Mouse (Mus musculus) erythroblast, adult 5-6 weeks (primary cell): ENCODE data around the gene Tie1. TPM values are rescaled to one million over a fixed set of nuclear protein-coding genes. Genes with fewer than 3 reads are reported as not detected.

Experiments
- ATAC-seq: replicated peaks from 2 replicates; pipeline ENCODE4 v1.8.0; 2016; ENCODE audit warnings: moderate number of reproducible peaks, mild to moderate bottlenecking, moderate TSS enrichment, inconsistent platforms; ENCODE audit not compliant: poor library complexity, low FRiP score, severe bottlenecking
- total RNA-seq, 2 experiments: library from RNA; stranded (forward) in 1 of 2; stranded (reverse) in 1 of 2; fragments of 150-400 nt in 1 of 2; fragments of 200-764, 138-1000 nt in 1 of 2; gene quantifications; 2 replicates each; pipeline versions ENCODE4 v1.2.3 to v1.2.4; 2015 to 2017; ENCODE audit warnings: low replicate concordance in 2 of 2

The Tie1 gene
- total RNA-seq, 2 experiments from 2014 or later, result 0.85 TPM; not detected in 1

DNA sequence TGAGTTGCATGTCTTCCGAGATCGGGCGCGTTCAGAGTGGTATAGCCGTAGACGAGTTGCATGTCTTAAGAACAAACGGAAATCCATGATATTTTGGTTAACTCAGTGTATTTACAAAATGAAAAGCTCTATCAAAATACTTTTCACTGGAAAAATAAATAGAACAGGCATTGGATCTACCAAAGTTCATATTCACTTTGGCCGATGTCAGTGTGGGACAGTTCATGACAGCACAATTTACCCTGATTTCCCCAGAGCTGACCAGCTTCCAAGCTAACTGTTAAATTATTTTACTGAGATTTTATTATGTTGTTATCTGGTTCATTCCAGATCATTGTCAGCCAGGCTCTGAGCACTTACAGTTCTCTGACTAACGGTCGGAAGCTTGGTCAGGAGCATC lies 600 bp upstream of the Tie1 start:
- ATAC-seq, result no peak

DNA sequence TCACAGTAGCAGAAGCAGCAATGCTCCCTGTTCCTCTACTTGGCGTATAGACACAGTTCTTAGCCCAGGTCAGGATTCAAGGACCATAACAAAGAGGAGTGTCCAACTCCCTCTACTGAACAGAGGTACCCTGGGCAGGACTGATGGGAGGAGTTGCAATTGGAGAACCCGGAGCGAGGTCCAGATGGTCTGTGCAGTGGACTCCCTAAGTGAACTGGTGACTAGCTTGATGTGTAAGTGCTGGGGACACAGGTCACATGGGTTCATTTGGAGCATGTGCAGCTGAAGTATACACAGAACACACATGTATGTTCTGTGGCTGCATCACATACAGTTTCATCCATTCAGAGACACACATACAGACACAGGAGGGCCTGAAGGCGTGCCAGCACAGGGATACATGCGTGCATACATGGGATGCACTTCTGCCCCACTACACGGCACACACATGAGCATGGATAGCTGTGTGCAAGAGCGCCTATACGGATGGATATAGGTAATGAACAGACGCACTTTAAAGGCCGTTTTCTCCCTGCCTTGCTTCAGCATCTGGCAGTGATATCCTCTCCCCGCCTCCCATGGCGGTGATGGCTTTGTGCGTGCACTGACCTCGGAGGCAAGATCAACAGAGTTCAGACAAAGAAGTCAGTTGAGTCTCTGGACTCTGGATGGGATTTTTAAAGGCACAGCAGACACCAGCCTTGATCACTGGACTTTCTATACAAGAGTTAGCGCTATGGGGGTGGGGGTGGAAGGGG lies 12.9 kb downstream of the Tie1 start:
- ATAC-seq, result no peak

- ATAC-seq, result no peak
These were observed 17.2 kb downstream of the Tie1 start for GRCm38 (mm10) chr4:118472687-118473086.

- no peak for ATAC-seq
These were observed 18.6 kb downstream of the Tie1 start for GRCm38 (mm10) chr4:118471281-118471680.

- ATAC-seq, result no peak
These were observed 24.1 kb downstream of the Tie1 start for GRCm38 (mm10) chr4:118465697-118466163.

GRCm38 (mm10) chr4:118464956-118465355 lies 24.9 kb downstream of the Tie1 start:
- ATAC-seq, result no peak

DNA sequence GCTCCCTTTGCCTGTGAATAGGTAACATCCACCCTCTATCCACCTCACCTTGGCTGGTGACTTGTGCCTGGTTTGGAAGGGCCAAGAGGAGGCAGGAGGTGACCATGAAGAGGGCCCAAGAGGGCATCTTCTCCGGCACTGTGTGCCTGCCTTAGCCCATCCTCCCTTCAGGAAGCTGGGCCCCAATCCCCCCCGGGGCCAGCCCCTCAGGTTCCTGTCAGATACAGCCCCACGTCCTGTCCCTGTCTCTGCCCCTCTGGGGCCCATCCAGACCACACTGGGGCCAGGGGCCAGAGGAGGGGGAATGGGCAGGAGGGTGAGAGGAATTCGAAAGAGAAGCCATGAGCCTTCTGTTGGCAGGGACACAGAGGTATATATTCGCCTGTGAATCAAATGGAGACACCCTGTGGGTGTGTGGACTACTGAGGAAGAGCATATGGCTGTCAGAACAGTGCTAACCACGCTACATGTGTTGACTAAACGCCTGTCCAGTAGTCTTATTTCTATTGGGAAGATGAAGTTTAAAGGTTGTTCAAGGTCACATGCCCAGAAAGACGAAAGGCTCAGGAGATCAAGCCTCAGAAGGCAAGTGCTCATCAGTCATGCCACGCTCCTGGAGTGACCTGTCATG lies 32.4 kb downstream of the Tie1 start, which contains the start of gene Mpl:
Gene Mpl, minus strand, starts transcription at position 169 of the 631 bp plus-strand sequence.
- no peak for ATAC-seq

- ATAC-seq, result no peak
These were observed 43.3 kb downstream of the Tie1 start for GRCm38 (mm10) chr4:118446415-118447153.

DNA sequence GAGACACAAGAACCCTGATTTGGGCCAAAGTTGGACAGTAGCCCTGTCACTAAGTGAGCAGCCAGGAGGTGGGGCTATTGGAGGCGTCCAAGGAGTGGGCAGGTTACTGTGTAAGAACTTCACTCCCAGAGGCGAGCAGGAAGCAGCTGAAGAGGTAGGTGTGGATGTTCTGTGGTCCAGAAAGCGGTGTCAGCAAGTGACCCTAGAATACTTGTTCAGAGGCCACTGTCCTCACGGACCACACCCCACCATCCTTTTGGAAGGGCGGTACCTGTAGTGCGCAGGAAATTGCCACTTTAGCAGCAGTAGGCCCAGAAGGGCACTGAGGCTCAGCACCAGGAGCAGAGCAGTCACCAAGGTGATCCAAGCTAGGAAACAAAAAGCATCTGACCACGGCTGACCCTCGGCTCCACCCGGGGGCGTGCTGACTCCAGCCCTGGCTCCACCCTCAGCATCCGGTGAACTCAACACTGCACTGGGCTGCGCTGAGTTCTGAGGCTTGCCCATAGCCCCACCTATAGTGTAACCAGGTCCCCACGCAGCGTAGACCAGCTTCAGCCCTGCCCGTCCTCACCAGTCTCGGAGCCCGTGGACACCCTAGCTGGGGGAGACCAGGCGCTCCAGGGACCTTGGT lies 44.0 kb downstream of the Tie1 start:
- ATAC-seq, result no peak

DNA sequence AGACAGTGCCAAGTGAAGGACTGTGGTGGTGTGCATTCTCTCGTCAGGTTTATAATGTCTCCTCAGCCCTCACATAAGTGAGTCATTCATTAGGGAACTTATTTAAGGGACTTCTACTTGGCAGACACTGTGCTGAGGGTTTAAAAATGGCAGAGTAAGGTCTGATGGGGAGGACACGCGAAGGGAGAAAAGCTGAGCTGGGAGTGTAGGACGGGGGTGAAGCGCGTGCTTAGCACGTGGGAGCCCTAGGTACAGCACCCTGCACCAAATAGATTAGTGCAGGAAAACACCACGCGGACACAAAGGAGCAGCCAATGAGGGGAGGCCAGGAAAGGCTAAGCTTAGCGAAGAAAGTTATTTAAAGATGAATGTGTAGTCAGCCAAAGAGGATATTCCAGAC lies 44.8 kb downstream of the Tie1 start:
- ATAC-seq, result no peak

GRCm38 (mm10) chr4:118437829-118438253 lies 52.0 kb downstream of the Tie1 start:
- peak; percentile 53 for ATAC-seq

GRCm38 (mm10) chr4:118436820-118437603 lies 52.8 kb downstream of the Tie1 start, which contains the start of gene Cdc20:
TSS of gene Cdc20 (minus strand) at chr4:118437352.
- peak; percentile 95 for ATAC-seq

DNA sequence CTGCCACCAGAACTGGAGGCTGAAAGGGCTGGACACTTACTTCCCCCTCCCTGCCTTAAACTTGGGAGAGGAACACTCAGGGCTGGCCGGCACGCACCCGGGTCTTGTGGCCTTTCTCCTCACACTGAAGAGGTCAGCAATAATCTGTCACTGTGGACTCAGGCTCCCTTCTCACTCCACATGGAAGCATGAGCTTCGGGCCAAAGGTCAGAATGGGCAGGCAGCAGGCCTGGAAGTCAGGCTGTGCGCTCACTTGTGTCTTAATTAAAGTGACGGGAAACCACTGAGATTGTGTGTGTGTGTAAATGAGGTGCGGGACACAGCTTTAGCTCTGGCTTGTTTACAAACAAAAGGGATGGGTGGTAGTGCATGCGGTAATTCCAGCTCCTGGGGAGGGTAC lies 57.5 kb downstream of the Tie1 start:
- no peak for ATAC-seq

DNA sequence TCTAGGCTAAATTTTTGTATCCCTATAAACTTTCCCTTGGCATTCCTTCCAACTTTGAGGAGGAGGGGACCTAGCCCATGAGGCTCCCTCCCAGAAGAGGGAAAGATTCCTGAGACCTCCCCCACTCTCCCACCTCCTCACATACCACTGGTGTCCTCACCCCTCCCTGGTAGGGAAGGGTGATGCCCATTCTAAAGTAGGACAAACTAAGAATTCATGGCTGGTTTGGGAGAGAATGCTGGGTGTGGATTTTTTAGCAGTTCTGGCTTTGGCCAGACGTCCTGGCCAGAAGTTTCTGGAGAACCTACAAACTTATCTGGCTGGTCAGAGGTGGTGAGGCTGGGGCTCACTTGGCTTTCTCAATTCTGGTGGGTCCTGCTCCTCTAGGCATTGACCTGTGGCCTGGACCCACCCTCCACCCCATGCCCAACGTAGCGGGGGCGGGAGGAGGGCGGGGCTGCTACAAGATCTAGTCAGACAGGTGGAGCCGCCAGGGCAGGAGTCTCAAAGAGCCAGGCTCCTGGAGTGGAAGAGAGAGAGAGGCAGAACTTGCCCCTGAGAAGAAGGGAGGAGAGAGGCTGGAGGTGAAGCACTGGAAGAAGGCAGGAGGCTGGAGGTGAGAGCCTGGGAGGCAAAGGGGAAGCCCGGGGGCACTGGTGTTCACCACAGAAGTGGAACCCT lies 60.5 kb downstream of the Tie1 start:
- 0 out of 2 replicates have a peak, but pooled peaks have one; percentile 19 for ATAC-seq

DNA sequence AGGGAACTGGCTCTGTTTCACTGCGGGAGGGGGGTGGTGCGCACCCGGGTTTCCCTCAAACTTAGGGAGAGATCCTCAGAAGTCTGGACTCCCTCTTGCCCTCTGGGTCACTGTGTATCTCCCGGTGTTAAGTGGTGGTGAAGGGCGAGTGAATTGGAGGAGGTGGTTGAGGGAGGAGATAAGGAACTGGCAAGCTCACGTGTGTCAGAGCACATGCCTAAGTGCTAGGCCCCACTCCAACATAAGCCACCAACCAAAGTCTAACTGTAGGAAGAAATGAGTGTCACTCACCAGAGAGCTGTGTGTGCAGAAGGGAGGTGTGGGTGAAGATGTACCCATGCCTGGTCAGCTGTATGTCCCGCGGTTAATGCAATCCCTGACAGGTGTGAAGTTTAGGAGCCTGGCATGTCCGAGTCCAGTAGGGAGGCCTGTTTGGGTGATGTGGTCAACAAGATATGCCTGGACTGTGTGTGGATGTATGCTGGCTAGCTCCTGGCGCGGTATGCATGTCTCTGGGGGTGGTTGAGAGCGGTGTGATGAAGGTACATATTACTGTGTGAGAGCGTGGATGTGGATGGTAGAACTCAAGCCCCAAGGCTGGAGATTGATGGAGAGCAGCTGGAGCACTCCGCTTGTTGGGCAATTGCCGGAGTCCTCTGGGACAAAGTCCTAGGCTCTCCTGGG lies 61.2 kb downstream of the Tie1 start:
- peak; percentile 51 for ATAC-seq

DNA sequence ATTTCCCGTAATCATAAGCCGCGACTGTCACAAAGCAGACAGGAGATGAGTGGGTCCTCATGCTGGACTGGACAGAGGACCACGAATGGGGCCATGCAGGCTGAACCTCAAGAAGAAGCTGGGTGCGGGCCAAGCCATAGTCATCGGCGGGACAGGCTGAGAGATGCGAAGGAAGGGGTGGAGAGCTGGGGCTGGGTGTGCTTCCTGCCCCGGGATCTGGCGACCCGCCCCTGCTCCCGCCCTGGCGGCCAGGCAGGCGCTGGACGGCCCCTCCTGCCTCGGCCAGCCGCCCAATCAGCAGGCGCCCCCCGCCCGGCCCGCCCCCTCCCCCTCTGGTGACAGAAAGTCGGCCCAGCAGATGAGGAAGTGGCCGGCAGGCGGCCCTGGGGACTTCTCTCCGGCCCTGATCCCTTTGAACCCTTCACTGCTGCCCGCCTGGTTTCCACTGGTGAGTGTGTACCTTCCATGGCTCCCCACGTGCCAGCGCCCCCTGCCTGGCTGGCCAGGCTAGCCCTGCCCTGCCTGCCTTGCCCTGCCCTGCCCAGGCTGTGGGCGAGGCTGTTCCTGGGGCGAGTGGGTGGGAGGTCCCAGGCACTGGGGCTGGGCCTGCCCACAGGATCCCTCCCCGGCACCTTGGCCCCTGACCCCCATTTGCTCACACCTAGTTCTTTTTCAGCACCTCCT lies 62.0 kb downstream of the Tie1 start, which contains the start of gene Elovl1:
Gene Elovl1, plus strand, starts transcription at position 326 of the 684 bp plus-strand sequence.
- ATAC-seq, result peak; percentile 85

DNA sequence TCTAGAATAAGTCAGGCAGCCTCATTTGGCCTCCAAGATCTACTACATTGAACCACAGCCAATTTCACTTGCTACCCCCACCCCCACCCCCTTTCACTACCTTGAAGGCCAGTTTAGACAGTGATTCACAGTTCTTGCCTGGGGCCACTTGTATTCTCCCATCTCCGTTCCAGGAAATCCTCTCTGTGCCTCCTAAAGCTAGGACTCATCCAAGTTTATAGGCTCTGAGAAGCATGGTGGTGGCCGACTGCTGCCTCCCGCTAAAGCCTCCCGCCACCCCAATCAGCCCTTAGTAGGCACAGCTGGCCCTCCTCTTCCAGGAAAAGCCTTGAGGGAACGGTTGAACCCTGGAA lies 62.5 kb downstream of the Tie1 start:
- ATAC-seq, result peak; percentile 38

- no peak for ATAC-seq
These were observed 64.5 kb downstream of the Tie1 start for GRCm38 (mm10) chr4:118425374-118425773.
